Mouse (Mus musculus): Measurements from ENCODE around the gene Car10.

The Car10 gene

DNA sequence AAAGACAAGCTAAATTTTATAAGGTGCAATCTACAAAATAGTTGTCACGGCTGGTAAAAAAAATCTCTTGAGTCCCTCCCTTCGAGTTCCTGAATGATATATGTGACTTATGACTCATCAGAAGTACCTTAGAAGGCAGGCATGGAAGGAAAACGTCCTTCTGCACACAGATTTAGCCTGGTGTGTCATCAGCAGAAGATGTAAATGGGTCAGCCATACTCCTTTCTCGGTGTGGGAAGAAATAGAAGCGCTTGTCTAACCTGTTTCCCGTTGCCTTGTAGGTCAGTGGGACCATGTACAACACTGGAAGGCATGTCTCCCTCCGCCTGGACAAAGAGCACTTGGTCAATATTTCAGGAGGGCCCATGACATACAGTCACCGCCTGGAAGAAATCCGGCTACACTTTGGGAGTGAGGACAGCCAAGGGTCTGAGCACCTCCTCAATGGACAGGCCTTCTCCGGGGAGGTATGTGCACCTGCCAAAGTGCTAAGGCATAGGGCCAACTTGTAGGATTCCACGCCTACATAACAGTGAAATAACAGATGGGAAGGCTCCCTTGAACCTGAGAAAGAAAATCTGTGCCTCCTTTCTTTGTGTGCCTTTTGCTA is 392.5 kb downstream of the Car10 start:
- no peak for DNase-seq (ENCODE audit: low spot score in 2 of 2)

DNA sequence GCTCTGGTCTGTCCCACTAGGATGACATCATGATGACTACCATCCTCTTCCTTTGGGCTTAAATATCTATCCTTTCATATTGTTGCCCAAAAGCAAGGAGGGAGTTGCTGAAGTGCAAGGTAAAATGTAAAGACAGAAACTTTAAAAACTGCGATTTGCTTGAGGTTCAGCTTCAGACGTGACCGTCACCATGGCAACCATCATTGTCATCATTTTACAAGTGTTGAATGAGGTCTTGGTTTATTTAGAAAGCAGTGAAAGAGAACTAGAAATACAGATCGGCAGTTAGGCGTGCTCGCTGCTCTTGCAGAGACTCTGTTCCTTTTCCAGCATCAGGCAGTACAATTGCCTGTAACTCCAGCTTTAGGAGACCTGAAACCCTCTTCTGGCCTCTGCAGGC is 400.1 kb downstream of the Car10 start:
- no peak for DNase-seq (ENCODE audit: low spot score in 2 of 2)

DNA sequence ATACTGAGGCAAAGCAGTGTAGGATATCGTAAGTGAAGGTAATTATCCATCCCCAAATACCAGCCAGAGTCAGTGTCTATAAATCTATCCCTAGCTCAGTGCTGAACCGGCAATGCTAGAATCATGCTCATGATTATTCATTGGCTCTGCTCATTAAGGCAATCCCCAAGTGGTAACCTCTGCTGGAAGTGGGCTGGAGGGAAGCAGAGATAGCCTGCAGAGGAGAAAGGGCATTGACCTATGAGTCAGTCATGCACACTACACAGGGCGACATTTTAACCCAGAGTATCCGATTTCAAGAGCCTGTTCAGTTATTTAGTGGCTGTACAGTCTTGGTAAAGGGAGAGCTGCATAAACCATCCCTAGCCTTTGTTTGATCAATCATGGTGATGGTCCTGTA is 402.6 kb downstream of the Car10 start:
- DNase-seq (ENCODE audit: low spot score in 2 of 2) = no peak

DNA sequence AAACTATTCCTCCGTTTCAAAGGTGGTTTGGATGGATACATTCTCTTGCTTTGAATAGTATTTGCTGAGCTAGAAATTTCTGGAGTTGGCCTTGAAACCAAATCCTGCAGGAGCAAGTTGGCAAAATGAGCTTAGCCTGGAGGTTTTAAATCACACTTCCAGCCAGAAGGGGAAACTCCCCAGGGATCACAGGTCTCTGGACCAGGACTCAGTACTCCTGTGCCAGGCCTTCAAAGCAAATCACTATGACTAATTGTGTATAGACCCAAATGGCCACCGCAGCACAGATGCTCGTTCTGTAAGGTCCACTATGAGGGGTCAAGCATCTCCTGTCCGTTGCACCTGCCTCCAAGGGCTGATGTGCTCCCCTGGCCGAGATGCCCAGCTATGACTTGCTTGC is 403.8 kb downstream of the Car10 start:
- DNase-seq (ENCODE audit: low spot score in 2 of 2) = no peak

DNA sequence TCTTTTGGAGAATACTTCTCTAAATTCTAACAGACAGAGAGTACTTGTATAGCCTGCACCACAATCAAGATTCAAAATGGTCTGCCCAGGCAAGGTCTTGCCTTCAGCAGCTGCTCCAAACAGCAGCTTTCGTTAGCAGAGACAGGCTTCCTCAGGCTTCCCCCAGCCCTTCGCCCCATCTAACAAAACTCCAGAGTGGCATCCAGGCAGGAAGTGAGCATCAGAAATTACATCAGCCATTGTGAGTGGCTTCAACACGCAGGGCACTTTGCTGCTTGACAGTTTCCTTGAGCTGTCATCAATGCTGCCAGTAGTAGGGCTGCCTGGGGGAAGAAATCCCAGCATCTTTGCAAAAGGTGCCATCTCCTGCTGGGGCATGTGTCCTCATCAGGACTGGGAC is 405.0 kb downstream of the Car10 start:
- DNase-seq (ENCODE audit: low spot score in 2 of 2) = no peak

DNA sequence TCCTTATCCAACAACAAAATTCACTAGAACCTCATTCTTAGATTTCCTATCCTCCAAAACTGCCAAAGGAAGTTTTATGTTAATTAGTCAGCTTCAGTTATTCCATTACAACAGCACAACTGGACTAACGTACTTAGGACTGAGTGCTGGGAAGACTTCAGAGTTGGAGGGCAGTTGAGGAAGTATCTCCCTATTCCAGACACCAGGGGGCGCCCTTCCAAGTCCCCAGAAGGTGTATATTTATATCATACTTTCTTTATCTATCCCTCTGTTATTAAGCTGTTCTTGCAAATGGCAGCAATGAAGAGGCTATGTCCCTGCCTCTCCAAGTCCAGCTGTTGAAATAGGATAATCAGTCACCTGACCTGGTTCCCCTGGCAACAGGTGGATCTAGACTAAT is 405.6 kb downstream of the Car10 start:
- no peak for DNase-seq (ENCODE audit: low spot score in 2 of 2)

DNA sequence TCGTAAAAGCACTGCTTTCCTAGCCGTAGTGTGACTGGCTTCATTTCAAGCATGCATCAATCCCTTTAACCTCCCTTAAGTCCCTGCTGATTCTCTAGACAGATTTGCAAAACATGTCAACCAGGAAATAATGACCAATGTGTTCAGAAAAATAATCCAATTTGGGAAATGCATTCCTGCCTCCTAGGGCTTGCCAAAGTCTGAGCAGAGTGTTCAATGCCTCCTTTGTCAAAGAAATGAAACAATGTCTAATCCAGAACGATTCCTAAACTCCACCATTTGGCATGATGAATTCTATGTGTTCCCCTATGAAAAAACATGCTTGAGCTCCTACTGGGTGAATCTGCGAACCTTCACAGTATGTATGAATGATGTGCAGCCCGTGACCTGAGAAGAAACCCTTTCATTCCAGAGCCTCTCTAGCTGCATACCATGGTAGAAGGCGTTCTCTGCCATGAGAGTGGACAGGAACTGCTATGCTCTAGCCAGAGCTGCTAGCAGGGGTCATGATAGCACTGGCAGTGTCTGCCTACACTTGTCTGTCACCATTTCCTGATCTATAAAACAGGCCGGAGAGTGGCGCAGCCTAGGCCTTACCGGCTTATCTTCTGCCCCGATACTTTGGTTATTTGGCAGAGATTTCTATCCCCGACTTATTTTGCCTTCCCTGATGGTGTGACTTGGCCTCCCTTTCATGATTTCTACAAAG is 411.9 kb downstream of the Car10 start:
- no peak for DNase-seq (ENCODE audit: low spot score in 2 of 2)

DNA sequence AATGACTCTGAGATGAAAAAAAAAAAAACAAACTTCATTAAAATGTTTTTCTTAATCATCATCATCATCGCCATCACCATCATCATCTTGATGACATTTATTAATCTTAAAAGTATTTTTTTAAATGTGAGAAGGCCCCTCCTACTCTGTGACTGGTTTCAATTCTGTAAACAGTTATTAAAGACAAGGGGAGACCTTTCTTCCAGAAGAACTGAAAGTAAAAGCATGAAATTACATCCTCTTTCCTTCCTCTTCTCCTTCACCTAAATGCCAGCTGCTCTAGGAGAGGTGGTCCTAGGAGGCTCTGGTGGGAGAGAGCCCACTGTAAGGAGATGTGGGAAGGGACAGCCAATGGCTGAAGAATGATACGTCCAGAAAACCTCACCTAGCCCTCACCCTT is 415.0 kb downstream of the Car10 start:
- no peak for DNase-seq (ENCODE audit: low spot score in 2 of 2)

DNA sequence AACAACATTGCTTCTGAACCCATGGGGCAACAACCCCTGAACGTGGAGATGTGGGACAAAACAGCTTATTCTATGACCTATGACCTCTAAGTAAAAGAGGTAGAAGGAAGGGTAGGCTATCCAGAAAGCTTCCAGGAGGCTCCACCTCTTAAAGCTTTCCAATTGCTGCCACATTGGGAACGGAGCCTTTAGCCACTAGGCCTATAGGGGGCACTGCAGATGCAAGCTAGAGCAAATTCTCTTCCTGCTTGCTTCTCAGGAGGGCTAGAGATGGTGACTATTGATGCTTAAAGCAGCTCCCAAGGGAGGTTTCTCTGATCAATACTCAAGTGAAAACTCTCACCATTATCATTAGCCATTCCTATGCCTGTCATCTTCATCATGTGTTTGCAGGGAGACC is 416.6 kb downstream of the Car10 start:
- DNase-seq (ENCODE audit: low spot score in 2 of 2) = no peak

DNA sequence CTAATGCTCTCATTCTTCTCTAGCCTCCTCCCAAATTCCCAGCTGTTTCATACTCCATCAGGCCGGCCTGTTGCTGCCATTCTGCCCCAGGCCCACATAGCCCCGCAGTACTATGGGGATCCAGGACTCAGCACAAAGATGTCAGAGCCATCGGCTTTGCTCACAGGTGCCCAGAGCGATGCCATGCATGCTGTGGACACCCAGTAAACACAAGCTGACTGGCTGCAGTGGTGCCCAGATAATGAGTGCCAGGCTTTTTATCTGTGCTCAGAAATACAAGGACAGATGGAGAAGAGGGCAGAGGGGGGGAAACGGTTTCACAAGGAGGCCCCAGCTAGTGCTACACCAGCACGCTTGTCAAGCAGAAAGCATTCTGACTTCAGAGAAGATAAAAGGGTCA is 417.7 kb downstream of the Car10 start:
- DNase-seq (ENCODE audit: low spot score in 2 of 2) = no peak

DNA sequence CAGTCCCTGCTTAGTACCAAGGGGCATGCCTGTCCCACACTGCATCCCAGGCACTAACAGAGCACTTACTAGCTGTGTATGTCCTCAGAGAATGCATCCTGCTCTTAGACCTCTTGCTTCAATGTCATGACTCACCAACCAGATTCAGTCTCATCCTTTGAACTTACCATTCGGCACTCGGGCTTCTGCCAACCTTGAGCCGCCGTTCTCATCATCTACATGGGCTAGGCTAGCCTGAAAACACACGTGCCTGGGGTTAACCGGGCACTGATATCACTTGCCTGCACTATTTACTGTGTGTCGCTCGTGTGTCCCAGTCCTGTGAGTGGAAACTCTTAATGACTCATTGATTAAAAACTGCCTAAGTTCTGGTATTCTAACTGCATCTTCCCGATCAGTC is 418.4 kb downstream of the Car10 start:
- no peak for DNase-seq (ENCODE audit: low spot score in 2 of 2)

DNA sequence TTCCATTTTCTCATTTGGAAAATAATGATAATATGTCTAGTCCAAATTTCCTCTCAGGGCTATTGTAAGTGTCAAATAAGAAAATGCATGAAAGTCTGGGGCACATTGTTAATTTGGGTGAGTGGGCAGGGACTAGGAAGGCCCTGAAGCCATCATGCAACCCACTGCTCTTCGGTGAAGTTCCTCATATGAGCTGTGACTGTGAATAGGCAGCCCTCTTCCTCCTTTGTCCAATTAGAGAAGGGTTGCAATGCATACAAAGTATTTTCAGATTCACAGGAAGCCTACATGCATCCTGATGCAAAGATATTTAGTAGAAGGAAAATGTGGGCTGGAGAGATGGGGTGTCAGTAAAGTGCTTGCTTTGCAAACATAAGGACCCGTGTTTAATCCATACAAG is 419.1 kb downstream of the Car10 start:
- DNase-seq (ENCODE audit: low spot score in 2 of 2) = no peak

DNA sequence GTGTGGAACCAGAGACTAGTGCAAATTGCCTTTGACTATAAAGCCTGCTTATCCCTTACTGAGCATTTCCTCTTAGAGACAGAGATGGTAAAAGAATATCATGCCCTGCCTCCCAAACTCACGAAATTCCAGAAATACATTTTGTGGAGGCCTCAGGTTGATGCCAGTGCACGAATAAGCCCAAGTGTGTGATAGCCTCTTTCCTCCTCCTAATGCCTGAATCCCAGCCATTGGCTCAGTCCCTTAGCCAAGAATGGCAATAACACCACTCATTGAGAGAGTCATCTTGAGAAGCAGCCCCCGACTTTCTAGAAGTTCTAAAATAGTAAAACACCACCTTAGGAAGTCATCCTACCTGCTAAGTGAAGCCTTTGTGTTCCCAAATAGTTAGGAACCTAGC is 424.7 kb downstream of the Car10 start:
- DNase-seq (ENCODE audit: low spot score in 2 of 2) = no peak

DNA sequence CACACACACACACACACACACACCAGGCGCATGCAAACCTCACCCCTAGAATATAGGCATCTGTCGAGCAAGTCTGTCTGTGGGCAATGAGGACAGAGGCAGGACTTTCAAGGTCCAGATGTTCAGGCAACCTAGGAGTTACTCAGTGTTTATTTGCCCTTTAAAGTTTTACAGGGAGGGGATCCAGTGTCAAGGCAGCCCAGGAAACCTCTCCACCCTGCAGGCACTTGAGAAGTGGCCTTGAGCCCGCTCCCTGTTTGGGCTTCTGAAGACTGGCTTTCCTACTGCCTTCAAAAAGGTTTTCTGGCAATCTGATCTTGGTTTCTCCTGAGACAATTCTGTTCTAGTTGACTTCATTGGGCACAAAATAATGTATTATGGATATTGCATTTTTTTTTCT is 428.1 kb downstream of the Car10 start:
- DNase-seq (ENCODE audit: low spot score in 2 of 2) = no peak

DNA sequence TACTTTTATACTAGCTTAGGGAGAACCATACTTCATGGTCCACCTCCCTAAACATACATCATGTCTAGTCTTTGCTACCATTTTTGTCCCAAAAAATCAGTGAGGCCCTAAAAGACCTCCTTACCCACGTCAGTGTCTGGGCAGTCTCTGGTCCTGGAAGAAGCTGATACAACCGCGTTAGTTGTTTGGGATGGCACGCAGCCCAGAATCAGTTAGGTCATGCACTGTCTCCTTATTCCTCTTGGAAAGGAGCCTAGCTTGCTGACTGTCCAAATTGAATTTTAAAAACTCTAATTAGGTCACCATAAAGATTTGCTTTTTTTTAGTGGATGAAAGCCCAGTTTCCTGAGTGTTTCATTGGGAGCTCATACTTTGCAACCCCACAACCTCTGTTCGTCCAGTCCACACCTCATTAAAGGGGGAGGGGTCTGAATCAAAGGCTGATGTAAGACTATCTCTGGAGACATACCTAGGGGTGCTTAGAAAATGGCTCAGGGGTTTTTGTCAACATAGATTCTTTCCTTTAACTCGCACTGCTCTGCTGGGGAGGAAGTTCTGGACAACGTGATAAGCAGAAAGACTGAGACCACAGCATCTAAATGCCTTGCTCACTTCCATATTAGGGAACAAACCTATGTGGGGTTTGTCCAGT is 433.3 kb downstream of the Car10 start:
- DNase-seq (ENCODE audit: low spot score in 2 of 2) = no peak

DNA sequence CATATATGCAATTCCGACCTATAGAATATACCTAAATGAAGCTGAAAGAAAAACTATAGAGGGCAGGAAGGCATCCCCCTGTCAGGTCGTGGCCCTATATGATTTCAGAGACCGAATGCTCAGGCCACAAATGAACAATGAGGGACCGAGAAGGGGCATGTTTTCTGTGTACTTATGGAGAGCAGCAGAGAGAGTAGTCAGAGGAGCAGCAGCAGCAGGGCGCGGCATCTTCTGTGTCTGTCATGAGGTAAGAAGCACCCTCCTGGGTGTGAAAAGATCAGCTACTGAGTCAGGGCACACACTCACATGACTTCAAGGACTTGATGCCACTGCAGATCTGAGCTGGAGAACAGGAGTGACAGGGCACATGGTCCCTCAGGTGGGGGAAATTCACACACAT is 438.4 kb downstream of the Car10 start:
- DNase-seq (ENCODE audit: low spot score in 2 of 2) = no peak

DNA sequence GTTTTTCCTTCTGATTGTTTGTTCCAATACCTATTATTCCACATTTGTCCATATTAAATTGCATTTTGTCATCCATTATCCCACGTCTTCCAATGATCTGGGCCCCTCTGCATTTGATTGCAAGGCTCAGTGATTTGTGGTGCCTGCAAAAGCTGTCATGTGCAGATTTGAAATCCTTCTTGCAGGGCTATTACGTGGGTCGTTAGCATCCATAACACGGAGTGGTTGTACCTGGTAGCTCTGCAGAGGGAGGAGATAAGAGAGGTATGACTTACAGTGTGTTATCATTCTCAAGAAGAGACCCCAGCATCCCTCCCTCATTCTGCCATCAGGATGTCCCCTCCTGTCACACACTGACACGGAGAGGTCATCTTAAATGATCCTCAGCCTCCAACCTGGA is 451.1 kb downstream of the Car10 start:
- DNase-seq (ENCODE audit: low spot score in 2 of 2) = no peak

DNA sequence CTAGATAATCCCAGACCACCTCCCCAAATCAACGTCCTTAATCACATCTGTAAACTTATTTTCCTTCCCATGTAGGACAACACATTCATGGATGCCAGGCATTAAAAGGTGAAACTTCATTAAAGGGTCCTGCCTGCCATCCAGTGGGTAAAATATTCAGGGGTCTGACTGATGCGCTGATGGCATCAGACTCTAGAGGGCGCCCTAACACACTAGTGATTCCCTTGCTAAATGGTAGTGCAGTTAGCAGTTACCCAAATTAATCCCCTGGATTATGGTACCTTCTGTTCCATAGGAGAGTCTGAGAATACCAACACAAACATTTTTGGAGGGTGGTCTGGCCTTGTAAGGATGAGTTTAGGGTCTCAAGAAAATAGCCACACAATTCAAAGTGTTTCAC is 453.1 kb downstream of the Car10 start:
- peak in 1 of 2 experiments; percentile 42 for DNase-seq (ENCODE audit: low spot score in 2 of 2)

DNA sequence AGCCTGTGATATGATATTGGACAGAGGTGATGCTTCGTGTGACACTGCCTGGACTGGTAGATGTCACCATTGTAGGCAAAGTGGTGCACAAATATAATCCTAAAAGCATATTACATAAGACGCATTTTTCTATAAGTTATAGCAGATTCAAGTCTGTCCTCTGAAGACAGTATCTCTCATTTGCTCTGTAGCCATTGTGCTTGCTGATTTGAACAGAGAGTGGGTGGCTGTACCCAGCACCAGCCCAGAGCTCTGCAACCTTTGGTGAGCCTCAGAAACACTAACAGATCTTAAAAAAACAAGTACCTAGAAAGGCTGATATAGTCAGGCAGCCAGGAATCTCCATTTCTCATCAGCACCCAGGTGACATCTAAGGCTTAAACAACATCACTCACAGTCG is 461.3 kb downstream of the Car10 start:
- no peak for DNase-seq (ENCODE audit: low spot score in 2 of 2)

DNA sequence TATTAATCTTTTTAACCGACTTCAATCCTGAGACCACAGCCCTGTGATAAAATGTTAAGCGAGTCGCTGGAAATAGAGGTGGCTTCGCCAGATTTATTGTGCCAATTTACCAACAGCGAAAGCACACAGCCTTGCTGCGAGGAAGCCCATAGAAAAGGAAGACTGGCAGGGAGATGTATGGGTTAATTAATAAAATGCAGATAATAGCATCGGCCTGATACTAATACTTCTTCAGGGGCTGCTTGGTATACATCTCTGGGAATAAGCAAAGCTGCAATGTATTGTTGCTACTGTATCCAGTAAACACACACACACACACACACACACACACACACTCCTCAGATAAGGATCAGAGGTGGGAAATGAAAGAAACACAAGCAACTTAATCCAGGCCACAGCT is 462.7 kb downstream of the Car10 start:
- DNase-seq (ENCODE audit: low spot score in 2 of 2) = no peak

DNA sequence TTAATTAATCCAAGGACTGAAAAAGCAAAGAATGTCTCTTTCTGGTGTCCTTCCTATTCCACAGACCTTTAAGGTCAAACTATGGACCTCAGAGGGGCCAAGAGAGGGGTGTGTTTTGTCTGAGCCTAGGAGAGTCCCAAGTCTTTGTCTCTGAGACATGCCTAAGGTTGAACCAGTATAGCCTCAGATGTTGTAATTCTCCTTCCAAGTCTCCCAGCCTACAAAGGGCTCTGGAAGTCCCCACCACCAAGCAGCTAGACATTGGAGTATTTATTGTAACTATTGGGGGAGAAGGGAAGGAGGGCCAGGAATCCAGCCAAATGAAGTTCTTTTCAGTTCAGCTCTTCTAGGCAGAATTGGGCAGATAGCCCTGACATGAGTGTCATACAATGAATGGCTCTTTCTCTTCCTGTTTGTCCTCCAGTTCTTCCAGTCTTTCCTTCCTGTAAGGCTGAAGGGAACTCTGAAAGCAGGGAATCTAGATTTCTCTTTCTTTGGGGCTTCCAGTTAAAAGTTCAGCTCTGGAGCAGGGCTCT is 464.6 kb downstream of the Car10 start:
- no peak for DNase-seq (ENCODE audit: low spot score in 2 of 2)

DNA sequence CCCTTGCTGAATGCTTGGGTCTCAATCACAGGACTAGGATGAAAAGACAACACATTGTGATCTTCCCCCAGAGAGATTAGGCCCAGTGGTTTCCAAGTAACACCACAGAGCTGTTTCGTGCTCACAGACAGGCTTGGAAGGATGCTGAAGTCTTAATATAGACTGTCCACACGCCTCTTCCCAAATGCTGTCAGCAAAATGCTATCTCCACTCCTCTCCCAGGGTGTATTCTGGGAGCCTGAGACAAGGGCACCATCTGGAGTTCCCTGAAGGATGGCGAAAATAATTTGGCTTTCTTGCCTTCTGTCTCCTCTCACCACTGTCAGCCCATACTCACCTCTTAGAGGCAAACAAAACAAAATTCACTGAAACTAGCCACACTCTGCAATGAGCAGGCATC is 467.9 kb downstream of the Car10 start:
- DNase-seq (ENCODE audit: low spot score in 2 of 2) = peak; percentile 47 to 66
